Mouse (Mus musculus): ENCODE data around the gene Duox2. TPM values are rescaled to one million over a fixed set of nuclear protein-coding genes. Genes with fewer than 3 reads are reported as not detected.

The Duox2 gene
- polyA plus RNA-seq, 1 experiment from 2014 or later: not detected

GRCm38 (mm10) chr2:122231616-122232015, 66.6 kb downstream of the Duox2 start:
- Histone ChIP-seq H3K9ac (no peak overlapping the region), H3K4me3 (no peak overlapping the region), H3K4me2 (no peak overlapping the region), H3K27ac (no peak overlapping the region), H3K27me3 (replicated peaks) (no peaks in the 10 kb centered on the region), H3K9me3 (no peaks in the 10 kb centered on the region), H3K36me3 (replicated peaks) (no peaks in the 10 kb centered on the region), H3K4me1 (peaks cover 8% of the 10 kb centered on the region; the same call in 1 of the 2 replicates)
- no peak for ATAC-seq (replicated peaks)
- WGBS: 69% methylated on average over 9 of the region's 9 CpGs

GRCm38 (mm10) chr2:122230395-122230794, 67.9 kb downstream of the Duox2 start:
- WGBS: 89% methylated on average over 6 of the region's 6 CpGs

More at GRCm38 (mm10) chr2:122230395-122230794, 67.9 kb downstream of the Duox2 start:
- H3K4me2 ChIP-seq: no peak overlapping the region
- H3K27me3 ChIP-seq (replicated peaks): no peaks in the 10 kb centered on the region
- no peak overlapping the region for H3K9ac ChIP-seq
- ATAC-seq (replicated peaks): no peak
- no peaks in the 10 kb centered on the region for H3K36me3 ChIP-seq (replicated peaks)
- no peaks in the 10 kb centered on the region for H3K9me3 ChIP-seq
- peaks cover 8% of the 10 kb centered on the region; the same call in 1 of the 2 replicates for H3K4me1 ChIP-seq
- H3K27ac ChIP-seq: no peak overlapping the region
- H3K4me3 ChIP-seq: no peak overlapping the region

Other genes starting within 250 kb of the Duox2 start
- gene Spg11, start 180.1 kb downstream of the Duox2 start, polyA plus RNA-seq (2015; fragmentation: Nextera tagmentation; extraction: Ambion mirVana): 8.2 and 8.3 TPM in 2 replicates
- gene B2m, start 150.8 kb downstream of the Duox2 start, polyA plus RNA-seq (2015; fragmentation: Nextera tagmentation; extraction: Ambion mirVana): 85.7 and 94.6 TPM in 2 replicates
- not detected in 2 replicates for gene Trim69, start 137.7 kb downstream of the Duox2 start, polyA plus RNA-seq (2015; fragmentation: Nextera tagmentation; extraction: Ambion mirVana)
- not detected in 2 replicates for gene Patl2, start 112.3 kb downstream of the Duox2 start, polyA plus RNA-seq (2015; fragmentation: Nextera tagmentation; extraction: Ambion mirVana)
- gene Terb2, start 112.2 kb downstream of the Duox2 start, polyA plus RNA-seq (2015; fragmentation: Nextera tagmentation; extraction: Ambion mirVana): not detected in 2 replicates
- gene Sord, start 63.7 kb downstream of the Duox2 start, polyA plus RNA-seq (2015; fragmentation: Nextera tagmentation; extraction: Ambion mirVana): 20.5 and 22.2 TPM in 2 replicates
- 0.17 and 0.20 TPM in 2 replicates for gene Duoxa2, start 451 bp upstream of the Duox2 start, polyA plus RNA-seq (2015; fragmentation: Nextera tagmentation; extraction: Ambion mirVana)
- 0.30 and 0.32 TPM in 2 replicates for gene Duoxa1, start 15.3 kb upstream of the Duox2 start, polyA plus RNA-seq (2015; fragmentation: Nextera tagmentation; extraction: Ambion mirVana)
- 0.08 and 0.13 TPM in 2 replicates for gene Duox1, start 17.2 kb upstream of the Duox2 start, polyA plus RNA-seq (2015; fragmentation: Nextera tagmentation; extraction: Ambion mirVana)
- 12.0 and 13.3 TPM in 2 replicates for gene Shf, start 70.7 kb upstream of the Duox2 start, polyA plus RNA-seq (2015; fragmentation: Nextera tagmentation; extraction: Ambion mirVana)
- gene Slc28a2, start 128.0 kb upstream of the Duox2 start, polyA plus RNA-seq (2015; fragmentation: Nextera tagmentation; extraction: Ambion mirVana): not detected in 2 replicates
- gene Gm14085, start 186.5 kb upstream of the Duox2 start, polyA plus RNA-seq (2015; fragmentation: Nextera tagmentation; extraction: Ambion mirVana): not detected in 2 replicates

All from midbrain, embryonic 15.5 days (tissue).